In genomic region chr14:75432850-75433249, GRCm38 (mm10) we compare ENCODE assay signal across 23 mouse cellular contexts. TPM values are rescaled to one million over a fixed set of nuclear protein-coding genes. Genes with fewer than 3 reads are reported as not detected.
DNase-seq lines count a peak whose midpoint lies in the region; ATAC-seq and TF ChIP-seq lines count a peak whose summit lies in the region.
"Had no signal": no experiment of that assay in that cellular context is flagged by ENCODE, and none has a peak within 500 bp of the region (broad histone marks: within the 10 kb centered on the region; RNA-seq: fewer than 3 reads in every experiment).

No protein-coding gene starts in this region.

- WGBS in cerebellum, adult 2 months, result 26% methylated on average over 10 of the region's 10 CpGs
- 59% methylated on average over 10 of the region's 10 CpGs for WGBS in neural tube, embryonic 15.5 days

- peak; percentile 66 to 69 for DNase-seq in cerebellum, postnatal 10 days
- DNase-seq in cerebellum, adult 2 months, result no peak
- DNase-seq in layer of hippocampus, adult 11-12 months (ENCODE audit: low spot score), result peak; percentile 6
- DNase-seq in layer of hippocampus, postnatal 36 days, result no peak
- DNase-seq in testis, postnatal 10 days (ENCODE audit: low spot score), result peak; percentile 38
- DNase-seq in testis, postnatal 14 days (ENCODE audit: low spot score), result no peak
- DNase-seq in ovary, adult 18-20 months (ENCODE audit: low spot score), result no peak
- DNase-seq: gastrocnemius, postnatal 36 days; kidney, adult 9 months; kidney, postnatal 36 days; spleen, adult 18-20 months; thymus, postnatal 36 days had no signal

- no peak overlapping the region for H3K27ac ChIP-seq in cerebellum, adult 2 months (ENCODE audit: insufficient read depth, low read length)
- no peak overlapping the region; the same call in 1 of the 2 replicates for H3K27ac ChIP-seq in neural tube, embryonic 15.5 days (replicated peaks)
- H3K27ac ChIP-seq: liver, embryonic 12.5 days; lung, embryonic 15.5 days; macrophage; neural tube, embryonic 12.5 days had no signal

- H3K9me3 ChIP-seq in neural tube, embryonic 15.5 days (replicated peaks), result no peaks in the 10 kb centered on the region
- H3K9me3 ChIP-seq: G1E; liver, embryonic 12.5 days; lung, embryonic 15.5 days; neural tube, embryonic 12.5 days had no signal

- no peak overlapping the region for H3K9ac ChIP-seq in neural tube, embryonic 15.5 days (replicated peaks)
- H3K9ac ChIP-seq: liver, embryonic 12.5 days; lung, embryonic 15.5 days; neural tube, embryonic 12.5 days had no signal

- no peaks in the 10 kb centered on the region for H3K27me3 ChIP-seq in cerebellum, adult 2 months (ENCODE audit: control insufficient read depth, insufficient read depth, low read length)
- no peaks in the 10 kb centered on the region for H3K27me3 ChIP-seq in neural tube, embryonic 15.5 days (replicated peaks)
- H3K27me3 ChIP-seq: liver, embryonic 12.5 days; lung, embryonic 15.5 days; neural tube, embryonic 12.5 days had no signal

- no peak for TF ChIP-seq POLR2A in cerebellum, adult 2 months (IDR thresholded peaks at IDR 0.05; ENCODE audit: borderline replicate concordance, insufficient read depth, low read length)

- no peak for TF ChIP-seq CTCF in cerebellum, adult 2 months (IDR thresholded peaks at IDR 0.05; ENCODE audit: borderline replicate concordance, insufficient read depth, low read depth, low read length)

- ATAC-seq in neural tube, embryonic 15.5 days (ENCODE audit: low FRiP score), result peak; percentile 41; the same call in 1 of the 2 replicates
- ATAC-seq: CD4-positive, CD25-positive, alpha-beta regulatory T cell, adult 4 months; inflammation-experienced regulatory T-cells, adult 6 months; liver, embryonic 12.5 days had no signal

- H3K4me1 ChIP-seq in cerebellum, adult 2 months (ENCODE audit: control insufficient read depth, insufficient read depth, low read length), result no peaks in the 10 kb centered on the region
- H3K4me1 ChIP-seq in neural tube, embryonic 15.5 days, result peaks cover 12% of the 10 kb centered on the region
- H3K4me1 ChIP-seq: liver, embryonic 12.5 days; lung, embryonic 15.5 days; neural tube, embryonic 12.5 days had no signal

- no peak overlapping the region for H3K4me3 ChIP-seq in cerebellum, adult 2 months (replicated peaks; ENCODE audit: insufficient read depth, low read depth, low read length)
- no peak overlapping the region for H3K4me3 ChIP-seq in neural tube, embryonic 15.5 days (replicated peaks)
- H3K4me3 ChIP-seq: erythroblast, embryonic 14.5 days; liver, embryonic 12.5 days; lung, embryonic 15.5 days; neural tube, embryonic 12.5 days had no signal

- H3K4me2 ChIP-seq in neural tube, embryonic 15.5 days, result no peak overlapping the region
- H3K4me2 ChIP-seq: heart, embryonic 11.5 days; liver, embryonic 12.5 days; lung, embryonic 15.5 days; neural tube, embryonic 12.5 days had no signal

- no peaks in the 10 kb centered on the region for H3K36me3 ChIP-seq in neural tube, embryonic 15.5 days
- H3K36me3 ChIP-seq: G1E; liver, embryonic 12.5 days; lung, embryonic 15.5 days; neural tube, embryonic 12.5 days had no signal

RNA-seq across cellular contexts. Expression of gene Siah3, which starts 22.9 kb away (rescaled TPM):
- 5.4 and 5.8 TPM in 2 replicates for polyA plus RNA-seq in cerebellum, adult 2 months (2012; rRNA removed)
- total RNA-seq in layer of hippocampus, postnatal 36 days (2021), result 10 to 100 TPM in 1 of 2 experiments, 1 to 10 TPM in 1; 9.8 to 10.0 TPM
- polyA plus RNA-seq in neural tube, embryonic 15.5 days (2015; fragmentation: Nextera tagmentation; extraction: Ambion mirVana), result 5.1 and 6.0 TPM in 2 replicates
- total RNA-seq: gastrocnemius, postnatal 36 days; heart, postnatal 25 days had no signal
- polyA plus RNA-seq: G1E; lung, embryonic 15.5 days; macrophage had no signal

Comparison
In these comparisons a context has a peak if more than half of its experiments do, and no peak if none do; other contexts are left out.
1. DNase-seq: peak in cerebellum, postnatal 10 days (2 of 2), layer of hippocampus, adult 11-12 months (single experiment) and testis, postnatal 10 days (single experiment); none in cerebellum, adult 2 months (0 of 2), layer of hippocampus, postnatal 36 days (0 of 2), testis, postnatal 14 days (single experiment) and ovary, adult 18-20 months (single experiment).